Mouse (Mus musculus) frontal cortex, adult (tissue): ENCODE measurements around the gene Dyrk3.

Source experiments
- ATAC-seq: cut with Nextera tagmentation; 2 replicates; pipeline ENCODE4 v1.9.2; 2017; ENCODE audit warnings: mild to moderate bottlenecking, moderate library complexity, mixed read lengths; ENCODE audit not compliant: low TSS enrichment

The Dyrk3 gene

GRCm38 (mm10) chr1:131084289-131084688 lies 53.9 kb downstream of the Dyrk3 start:
- no peak for ATAC-seq

- no peak for ATAC-seq
Measured at GRCm38 (mm10) chr1:131083609-131084008, 54.5 kb downstream of the Dyrk3 start.

- no peak for ATAC-seq
Measured at GRCm38 (mm10) chr1:131083122-131083521, 55.0 kb downstream of the Dyrk3 start.

- no peak for ATAC-seq
Measured at GRCm38 (mm10) chr1:131080686-131081085, 57.5 kb downstream of the Dyrk3 start.

GRCm38 (mm10) chr1:131079762-131080161 lies 58.4 kb downstream of the Dyrk3 start:
- ATAC-seq, result no peak

GRCm38 (mm10) chr1:131078761-131079330 lies 59.3 kb downstream of the Dyrk3 start:
- peak; percentile 83 for ATAC-seq
